Mouse (Mus musculus) ES-E14 (cell line): ENCODE data around the gene Sun1. TPM values are rescaled to one million over a fixed set of nuclear protein-coding genes. Genes with fewer than 3 reads are reported as not detected.

ENCODE experiments used
- DNase-seq: peaks from one replicate; pipeline ENCODE4 v3.0.0-alpha.2; 2013; ENCODE audit warnings: low read depth, low spot score
- H3K27ac ChIP-seq: 2 replicates; pipeline ENCODE4 v1.5.1; 2012; ENCODE audit warnings: low read depth, mild to moderate bottlenecking, low read length, moderate library complexity, mixed read lengths; ENCODE audit not compliant: poor library complexity, insufficient read depth, severe bottlenecking
- H3K36me3 ChIP-seq: 2 replicates; pipeline ENCODE4 v1.6.1; 2012; ENCODE audit warnings: mild to moderate bottlenecking, low read length, moderate library complexity, mixed read lengths; ENCODE audit not compliant: control insufficient read depth, poor library complexity, insufficient read depth, severe bottlenecking
- H3K4me1 ChIP-seq, 2 experiments: fragments of 150-350 bp in 1 of 2; sonication (generic) in 1 of 2; 2 replicates each; pipeline ENCODE4 v1.6.1; 2012; ENCODE audit warnings: low read length in 2 of 2, mild to moderate bottlenecking in 1 of 2, mixed read lengths in 1 of 2; ENCODE audit not compliant: control insufficient read depth in 2 of 2, insufficient read depth in 2 of 2, poor library complexity in 1 of 2
- H3K4me3 ChIP-seq, 2 experiments: fragments of 150-350 bp in 1 of 2; sonication (generic) in 1 of 2; 2 replicates each; pipeline ENCODE4 v1.5.1; 2012; ENCODE audit warnings: low read length in 2 of 2, low read depth in 1 of 2, mild to moderate bottlenecking in 1 of 2, mixed read lengths in 1 of 2; ENCODE audit not compliant: insufficient read depth in 1 of 2, poor library complexity in 1 of 2, severe bottlenecking in 1 of 2
- H3K9ac ChIP-seq: 2 replicates; pipeline ENCODE4 v1.6.1; 2012; ENCODE audit warnings: low read depth, mild to moderate bottlenecking, low read length, mixed read lengths; ENCODE audit not compliant: poor library complexity, insufficient read depth, severe bottlenecking
- H3K9me3 ChIP-seq: fragments of 150-350 bp; sonication (generic); 2 replicates; pipeline ENCODE4 v1.6.1; 2012; ENCODE audit warnings: low read depth, mild to moderate bottlenecking, low read length; ENCODE audit not compliant: control insufficient read depth, insufficient read depth
- CHD2 ChIP-seq: IDR thresholded peaks from 2 replicates; pipeline ENCODE4 v1.6.1; 2014; ENCODE audit warnings: mild to moderate bottlenecking, low read depth, low read length, inconsistent platforms
- HCFC1 ChIP-seq: IDR thresholded peaks from 2 replicates; pipeline ENCODE4 v1.6.1; 2012; ENCODE audit warnings: low read length, inconsistent platforms, borderline replicate concordance; ENCODE audit not compliant: insufficient read depth
- MAFK ChIP-seq: IDR thresholded peaks from 2 replicates; pipeline ENCODE4 v1.6.1; 2014; ENCODE audit warnings: mild to moderate bottlenecking, low read depth, low read length, inconsistent platforms; ENCODE audit not compliant: insufficient read depth
- ZC3H11A ChIP-seq: IDR thresholded peaks from 2 replicates; pipeline ENCODE4 v1.6.1; 2012; ENCODE audit warnings: low read depth, mild to moderate bottlenecking, inconsistent platforms, low read length, borderline replicate concordance
- ZNF384 ChIP-seq: IDR thresholded peaks from 2 replicates; pipeline ENCODE4 v1.6.1; 2012; ENCODE audit warnings: low read depth, low read length, inconsistent platforms
- in situ Hi-C, 2 experiments: fragments of 600-800 bp; cut with MboI; formaldehyde crosslinking; loops; one replicate each; pipeline ENCODE4 v1.15.1; 2025; ENCODE audit warnings: low sequenced_read_pairs in 2 of 2, inconsistent platforms in 1 of 2; ENCODE audit not compliant: unreplicated experiment in 2 of 2
- total RNA-seq: library from RNA; depleted of rRNA; stranded (reverse); fragments of 300-350 nt; gene quantifications from 2 replicates; pipeline ENCODE4 v1.2.3, GENCODE M21; 2012

The Sun1 gene
- total RNA-seq, 1 experiment, result 183 TPM

DNA sequence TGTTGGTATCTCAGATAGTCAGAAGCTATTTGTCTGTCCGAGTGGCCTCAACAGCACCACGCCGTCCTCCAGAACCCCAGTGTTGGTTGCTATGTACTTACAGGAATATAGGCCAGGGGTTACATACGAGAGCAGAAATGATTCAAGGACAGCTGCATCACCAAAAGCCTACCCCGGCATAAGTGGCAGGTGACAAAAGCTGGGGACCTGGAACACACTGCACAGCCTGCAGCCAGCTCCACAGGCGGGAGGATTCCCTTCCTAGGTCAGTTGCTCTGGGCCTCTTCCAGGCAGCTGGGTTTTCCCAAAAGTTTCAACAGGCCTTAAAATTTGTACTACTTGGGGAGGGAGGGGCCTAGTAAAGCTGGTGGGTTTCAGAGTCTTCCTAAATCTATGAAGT, 55.3 kb downstream of the Sun1 start:
- Histone ChIP-seq H3K4me3 (no peak overlapping the region), H3K4me1 (peaks cover 12 to 14% of the 10 kb centered on the region in 2 experiments), H3K27ac (no peak overlapping the region), H3K9me3 (no peaks in the 10 kb centered on the region), H3K9ac (no peak overlapping the region), H3K36me3 (peaks cover 13% of the 10 kb centered on the region; the same call in 1 of the 2 replicates)
- no peak for DNase-seq
- in situ Hi-C loops, result no loop called here
- TF ChIP-seq HCFC1 (no peak), ZC3H11A (no peak), ZNF384 (no peak), MAFK (no peak), CHD2 (no peak)

DNA sequence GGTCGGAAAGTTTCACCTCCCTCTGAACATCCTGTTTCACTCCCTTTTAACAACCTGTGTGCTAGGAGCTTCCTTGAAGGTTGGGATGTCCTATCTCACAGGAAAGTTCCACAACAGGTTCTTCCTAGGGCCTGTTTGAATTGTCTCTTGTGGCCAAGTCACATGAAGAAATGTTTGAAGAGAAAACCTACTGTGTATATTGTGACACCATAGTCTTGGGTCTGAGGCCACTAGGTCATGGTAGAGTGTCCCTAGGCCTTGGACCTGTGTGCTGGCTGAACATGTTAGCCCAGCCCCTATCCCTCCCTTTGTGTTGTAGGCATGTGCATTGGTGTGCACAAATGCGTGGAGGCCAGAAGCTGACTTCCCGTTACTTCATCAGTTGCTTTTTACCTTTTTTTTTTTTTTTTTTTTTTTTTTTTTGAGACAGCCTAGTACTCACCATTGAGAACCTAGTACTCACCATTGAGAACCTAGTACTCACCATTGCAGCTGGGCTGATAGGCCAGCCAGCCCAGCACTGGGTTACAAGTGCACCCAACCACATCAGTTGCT, 55.9 kb downstream of the Sun1 start:
- Histone ChIP-seq H3K4me1 (peaks cover 12 to 14% of the 10 kb centered on the region in 2 experiments), H3K36me3 (peaks cover 15% of the 10 kb centered on the region; the same call in 1 of the 2 replicates), H3K9me3 (no peaks in the 10 kb centered on the region), H3K9ac (no peak overlapping the region), H3K4me3 (no peak overlapping the region), H3K27ac (no peak overlapping the region)
- in situ Hi-C loops, result no loop called here
- DNase-seq, result no peak
- TF ChIP-seq MAFK (no peak), ZNF384 (0 out of 2 replicates have a peak, but pooled peaks have one; percentile 52)

DNA sequence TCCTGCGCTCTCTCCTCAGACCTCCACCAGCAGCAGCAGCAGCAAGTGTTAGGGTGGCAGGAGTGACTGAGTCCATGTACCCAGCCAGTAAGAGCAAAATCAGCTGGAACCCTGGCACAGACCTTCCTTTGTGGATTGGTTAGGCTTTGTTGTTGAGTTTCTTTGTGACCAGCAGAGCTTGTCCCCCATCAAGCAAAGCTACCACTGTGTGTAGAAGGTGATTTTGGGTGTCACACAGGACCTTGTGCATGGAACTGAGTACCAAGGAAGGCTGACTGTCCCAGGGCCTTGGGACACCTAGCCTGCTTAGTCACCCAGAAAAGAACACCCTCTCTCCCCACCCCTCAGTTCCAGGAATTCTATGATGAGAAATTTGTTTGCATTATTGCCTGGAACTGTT, 56.8 kb downstream of the Sun1 start:
- Histone ChIP-seq H3K4me3 (no peak overlapping the region), H3K9me3 (no peaks in the 10 kb centered on the region), H3K36me3 (peaks cover 25% of the 10 kb centered on the region; the same call in 1 of the 2 replicates), H3K9ac (no peak overlapping the region), H3K27ac (0 out of 2 replicates have a peak overlapping the region, but pooled peaks have one; percentile 19), H3K4me1 (peaks cover 12 to 14% of the 10 kb centered on the region in 2 experiments)
- DNase-seq, result no peak
- in situ Hi-C loops, result no loop called here
- TF ChIP-seq MAFK (no peak), HCFC1 (no peak), ZNF384 (no peak), CHD2 (no peak), ZC3H11A (no peak)

DNA sequence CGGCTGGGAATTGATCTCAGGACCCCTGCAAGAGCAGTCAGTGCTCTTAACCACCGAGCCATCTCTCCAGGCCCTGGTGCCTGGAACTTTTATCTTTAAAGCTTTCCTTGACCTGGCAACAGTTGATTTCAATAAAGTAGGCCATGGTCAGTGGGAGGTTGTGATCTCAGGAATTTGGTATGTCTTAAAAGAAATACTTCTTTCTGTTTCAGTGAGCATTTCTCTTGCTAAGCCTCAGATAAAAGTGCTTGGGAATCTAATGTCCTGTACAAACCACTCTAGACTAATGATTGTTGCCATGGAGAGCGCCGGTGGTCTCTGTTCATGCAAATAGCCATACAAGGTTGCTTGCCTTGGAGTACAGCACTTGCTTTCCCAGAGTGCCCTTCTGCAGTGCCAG, 57.4 kb downstream of the Sun1 start:
- peaks cover 12 to 14% of the 10 kb centered on the region in 2 experiments for H3K4me1 ChIP-seq
- H3K9ac ChIP-seq, result no peak overlapping the region
- H3K27ac ChIP-seq, result no peak overlapping the region
- in situ Hi-C loops, result no loop called here
- no peak for TF ChIP-seq HCFC1
- TF ChIP-seq ZC3H11A, result no peak
- TF ChIP-seq ZNF384, result no peak
- TF ChIP-seq MAFK, result no peak
- TF ChIP-seq CHD2, result no peak
- no peak overlapping the region for H3K4me3 ChIP-seq
- DNase-seq, result no peak
- H3K36me3 ChIP-seq, result peaks cover 30% of the 10 kb centered on the region; the same call in 1 of the 2 replicates
- no peaks in the 10 kb centered on the region for H3K9me3 ChIP-seq

DNA sequence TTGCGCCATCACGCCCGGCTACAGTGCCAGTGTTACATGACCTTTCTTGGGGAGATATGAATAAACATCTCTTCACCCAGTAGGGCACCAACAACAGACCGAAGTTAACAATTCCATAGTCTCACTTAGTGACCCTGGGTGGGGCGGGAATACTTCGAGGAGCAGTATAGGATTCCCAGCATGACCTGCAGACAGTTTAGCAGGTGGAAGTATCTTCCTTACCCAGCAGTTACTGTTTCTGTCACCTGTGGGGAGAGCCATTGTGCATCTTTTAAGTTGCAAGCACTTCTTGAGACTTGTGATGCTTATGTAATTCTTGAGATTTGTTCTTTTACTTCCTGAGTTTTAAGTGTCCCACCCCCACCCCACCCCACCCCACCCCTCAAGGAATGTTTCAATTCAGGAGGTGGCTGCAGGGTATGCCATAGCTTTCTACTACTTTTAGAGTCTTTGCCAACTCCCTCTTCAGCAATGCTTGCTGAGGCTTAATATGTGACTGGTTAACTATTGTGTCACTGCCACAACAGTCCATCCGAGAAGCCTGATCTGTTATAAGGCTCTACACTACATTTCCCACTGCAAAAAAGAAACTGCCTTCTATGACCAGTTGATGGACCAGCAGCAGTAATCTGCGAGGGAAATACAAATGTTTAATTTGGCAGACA, 58.1 kb downstream of the Sun1 start:
- Histone ChIP-seq H3K36me3 (peaks cover 34% of the 10 kb centered on the region), H3K27ac (no peak overlapping the region; the same call in 1 of the 2 replicates), H3K9me3 (no peaks in the 10 kb centered on the region), H3K4me3 (no peak overlapping the region), H3K4me1 (peaks cover 11 to 12% of the 10 kb centered on the region in 2 experiments), H3K9ac (no peak overlapping the region)
- in situ Hi-C loops, result no loop called here
- DNase-seq, result peak; percentile 17
- TF ChIP-seq ZC3H11A (no peak), CHD2 (no peak), HCFC1 (no peak), ZNF384 (no peak), MAFK (no peak)
